27 mouse cellular contexts compared by ENCODE assay signal in the genomic region with DNA sequence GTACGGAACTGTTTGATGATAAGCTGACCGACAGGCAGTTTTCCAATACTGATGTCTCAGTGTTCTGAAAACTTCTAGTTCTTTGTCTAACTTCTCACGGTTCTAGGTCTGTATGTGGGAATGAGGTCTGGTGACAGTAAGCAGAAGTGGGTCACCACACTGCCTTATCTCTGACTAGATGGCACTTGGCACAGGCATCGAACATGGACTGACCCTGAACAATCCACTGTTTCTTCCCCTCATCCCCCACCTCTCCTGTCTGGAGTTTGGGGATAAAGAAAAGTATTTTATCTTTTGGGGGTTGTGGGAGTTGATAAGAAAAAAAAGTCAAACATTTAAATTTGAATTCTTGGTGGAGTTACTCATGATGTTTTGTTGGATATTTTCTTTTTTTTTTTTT. TPM values are rescaled to one million over a fixed set of nuclear protein-coding genes. Genes with fewer than 3 reads are reported as not detected.
DNase-seq lines count a peak whose midpoint lies in the region; ATAC-seq lines count a peak whose summit lies in the region.
"Had no signal": no experiment of that assay in that cellular context is flagged by ENCODE, and none has a peak within 500 bp of the region (broad histone marks: within the 10 kb centered on the region; RNA-seq: fewer than 3 reads in every experiment).

No protein-coding gene starts in this region.

- no peaks in the 10 kb centered on the region for H3K36me3 ChIP-seq in heart, embryonic 11.5 days (ENCODE audit: control insufficient read depth, insufficient read depth, low read length)
- no peaks in the 10 kb centered on the region for H3K36me3 ChIP-seq in heart, embryonic 10.5 days
- no peaks in the 10 kb centered on the region for H3K36me3 ChIP-seq in kidney, embryonic 16.5 days (ENCODE audit: insufficient read depth, low read length)
- H3K36me3 ChIP-seq: embryonic facial prominence, embryonic 10.5 days; embryonic facial prominence, embryonic 15.5 days; hindbrain, embryonic 10.5 days; hindbrain, embryonic 15.5 days; limb, embryonic 13.5 days; midbrain, embryonic 13.5 days; stomach, embryonic 15.5 days had no signal

- H3K27me3 ChIP-seq in heart, embryonic 11.5 days (ENCODE audit: control insufficient read depth, insufficient read depth, low read length): no peaks in the 10 kb centered on the region
- no peaks in the 10 kb centered on the region for H3K27me3 ChIP-seq in heart, embryonic 10.5 days (ENCODE audit: insufficient read depth, poor library complexity, severe bottlenecking)
- H3K27me3 ChIP-seq in kidney, embryonic 16.5 days (ENCODE audit: insufficient read depth, low read length): no peaks in the 10 kb centered on the region
- H3K27me3 ChIP-seq: embryonic facial prominence, embryonic 15.5 days; forebrain, embryonic 13.5 days; hindbrain, embryonic 15.5 days; limb, embryonic 13.5 days; megakaryocyte, embryonic 14.5 days; midbrain, embryonic 13.5 days; stomach, embryonic 15.5 days had no signal

- ATAC-seq in heart, embryonic 11.5 days (replicated peaks; ENCODE audit: insufficient number of reproducible peaks, low FRiP score, low TSS enrichment): 0 out of 2 replicates have a peak, but pooled peaks have one; percentile 10
- no peak for ATAC-seq in kidney, embryonic 16.5 days (ENCODE audit: low FRiP score, low TSS enrichment)
- ATAC-seq: forebrain, embryonic 13.5 days; inflammation-experienced regulatory T-cells, adult 6 months; liver, postnatal 0 days; midbrain, embryonic 13.5 days had no signal

- H3K4me3 ChIP-seq in heart, embryonic 11.5 days (ENCODE audit: low read depth, low read length): no peak overlapping the region
- H3K4me3 ChIP-seq in heart, embryonic 10.5 days: no peak overlapping the region
- H3K4me3 ChIP-seq in kidney, embryonic 16.5 days (ENCODE audit: low read length): no peak overlapping the region
- H3K4me3 ChIP-seq: embryonic facial prominence, embryonic 10.5 days; embryonic facial prominence, embryonic 15.5 days; forebrain, embryonic 13.5 days; hindbrain, embryonic 10.5 days; hindbrain, embryonic 15.5 days; layer of hippocampus, adult 2 months; limb, embryonic 13.5 days; megakaryocyte, embryonic 14.5 days; midbrain, embryonic 13.5 days; stomach, embryonic 15.5 days had no signal

- H3K9me3 ChIP-seq in heart, embryonic 11.5 days (replicated peaks; ENCODE audit: control insufficient read depth, low read length): no peaks in the 10 kb centered on the region
- H3K9me3 ChIP-seq in heart, embryonic 10.5 days: no peaks in the 10 kb centered on the region
- H3K9me3 ChIP-seq in kidney, embryonic 16.5 days (ENCODE audit: low read length): no peaks in the 10 kb centered on the region
- H3K9me3 ChIP-seq: embryonic facial prominence, embryonic 10.5 days; embryonic facial prominence, embryonic 15.5 days; forebrain, embryonic 13.5 days; hindbrain, embryonic 10.5 days; hindbrain, embryonic 15.5 days; limb, embryonic 13.5 days; megakaryocyte, embryonic 14.5 days; midbrain, embryonic 13.5 days; stomach, embryonic 15.5 days had no signal

- H3K4me2 ChIP-seq in heart, embryonic 11.5 days: no peak overlapping the region
- no peak overlapping the region for H3K4me2 ChIP-seq in kidney, embryonic 16.5 days (replicated peaks; ENCODE audit: low read depth, low read length)
- H3K4me2 ChIP-seq: embryonic facial prominence, embryonic 15.5 days; forebrain, embryonic 13.5 days; hindbrain, embryonic 15.5 days; limb, embryonic 13.5 days; liver, embryonic 11.5 days; midbrain, embryonic 13.5 days; stomach, embryonic 15.5 days had no signal

- peaks cover 6% of the 10 kb centered on the region; the same call in 1 of the 2 replicates for H3K4me1 ChIP-seq in heart, embryonic 11.5 days (ENCODE audit: control insufficient read depth, insufficient read depth, low read length)
- H3K4me1 ChIP-seq in heart, embryonic 10.5 days: peaks cover 14% of the 10 kb centered on the region
- H3K4me1 ChIP-seq in kidney, embryonic 16.5 days (ENCODE audit: insufficient read depth, low read length): peaks cover 3% of the 10 kb centered on the region; the same call in 1 of the 2 replicates
- H3K4me1 ChIP-seq: forebrain, embryonic 13.5 days; hindbrain, embryonic 15.5 days; limb, embryonic 13.5 days had no signal

- H3K27ac ChIP-seq in heart, embryonic 11.5 days (ENCODE audit: low read depth, low read length): peak overlapping the region; percentile 12; the same call in 1 of the 2 replicates
- H3K27ac ChIP-seq in heart, embryonic 10.5 days: no peak overlapping the region
- peak overlapping the region; percentile 79 for H3K27ac ChIP-seq in kidney, embryonic 16.5 days (ENCODE audit: low read length)
- H3K27ac ChIP-seq: embryonic facial prominence, embryonic 10.5 days; embryonic facial prominence, embryonic 15.5 days; forebrain, embryonic 13.5 days; hindbrain, embryonic 10.5 days; hindbrain, embryonic 15.5 days; layer of hippocampus, adult 2 months; limb, embryonic 13.5 days; midbrain, embryonic 13.5 days; stomach, embryonic 15.5 days had no signal

- 36% methylated on average over 4 of the region's 4 CpGs for WGBS in heart, embryonic 11.5 days (ENCODE audit: insufficient replicate concordance)
- 33% methylated on average over 4 of the region's 4 CpGs for WGBS in heart, embryonic 10.5 days
- WGBS in kidney, embryonic 16.5 days: 61% methylated on average over 4 of the region's 4 CpGs

- H3K9ac ChIP-seq in heart, embryonic 11.5 days (ENCODE audit: low read depth, low read length): no peak overlapping the region
- H3K9ac ChIP-seq in kidney, embryonic 16.5 days (replicated peaks; ENCODE audit: low read length): no peak overlapping the region
- H3K9ac ChIP-seq: embryonic facial prominence, embryonic 15.5 days; forebrain, embryonic 13.5 days; hindbrain, embryonic 15.5 days; limb, embryonic 13.5 days; liver, postnatal 0 days; midbrain, embryonic 13.5 days; stomach, embryonic 15.5 days had no signal

- no peak for DNase-seq in heart, embryonic 10.5 days (ENCODE audit: low spot score)
- no peak for DNase-seq in kidney, adult 8-10 months
- DNase-seq in adrenal gland, postnatal 36 days: peak; percentile 25 to 28
- no peak for DNase-seq in cerebellum, adult 9-10 months
- no peak for DNase-seq in layer of hippocampus, adult 9-10 months (ENCODE audit: low spot score)
- DNase-seq: B cell, adult 2 months; cerebellum, adult 18-20 months; cerebellum, postnatal 14 days; gastrocnemius, postnatal 10 days; kidney, adult 18-20 months; liver, postnatal 0 days; lung, postnatal 36 days; right cerebral cortex, postnatal 14 days had no signal

RNA-seq across cellular contexts. Expression of a gene that starts 51.6 kb away (rescaled TPM):
- 12.5 and 12.9 TPM in 2 replicates for polyA plus RNA-seq in heart, embryonic 11.5 days (2014; fragmentation: Nextera tagmentation; extraction: Ambion mirVana)
- polyA plus RNA-seq in heart, embryonic 10.5 days (2016; fragmentation: Nextera tagmentation; extraction: Ambion mirVana): 17.3 and 18.3 TPM in 2 replicates
- polyA plus RNA-seq in kidney, embryonic 16.5 days (2015; fragmentation: Nextera tagmentation; extraction: Ambion mirVana): 17.9 and 19.2 TPM in 2 replicates
- total RNA-seq in adrenal gland, postnatal 36 days (2021): 10 to 100 TPM; 17.8 to 22.9 TPM

RNA-seq across cellular contexts. Expression of a gene that starts 55.3 kb away (rescaled TPM):
- polyA plus RNA-seq in heart, embryonic 11.5 days (2014; fragmentation: Nextera tagmentation; extraction: Ambion mirVana): 66.5 and 70.6 TPM in 2 replicates
- polyA plus RNA-seq in heart, embryonic 10.5 days (2016; fragmentation: Nextera tagmentation; extraction: Ambion mirVana): 80.7 and 93.9 TPM in 2 replicates
- 88.2 and 92.4 TPM in 2 replicates for polyA plus RNA-seq in kidney, embryonic 16.5 days (2015; fragmentation: Nextera tagmentation; extraction: Ambion mirVana)
- 10 to 100 TPM; 59.2 to 62.0 TPM for total RNA-seq in adrenal gland, postnatal 36 days (2021)

Comparison
In these comparisons a context has a peak if more than half of its experiments do, and no peak if none do; other contexts are left out.
1. DNase-seq: peak in adrenal gland, postnatal 36 days (2 of 2); none in heart, embryonic 10.5 days (single experiment), kidney, adult 8-10 months (0 of 2), cerebellum, adult 9-10 months (single experiment) and layer of hippocampus, adult 9-10 months (single experiment).